Mouse (Mus musculus) hematopoietic multipotent progenitor cell, adult 10-12 weeks (in vitro differentiated cells): Measurements from ENCODE around the gene Lin54. TPM values are rescaled to one million over a fixed set of nuclear protein-coding genes. Genes with fewer than 3 reads are reported as not detected.

Source experiments
- polyA plus RNA-seq: library from polyadenylated mRNA; stranded (reverse); fragments of >175 nt; gene quantifications from 2 replicates; pipeline ENCODE4 v1.2.3, GENCODE M21; 2012; ENCODE audit warnings: low replicate concordance

Gene Lin54
- polyA plus RNA-seq: 2.6 TPM in 2 replicates

GRCm38 (mm10) chr5:100500458-100500961, at the start of gene Lin54:
Gene Lin54 (minus strand): TSS chr5:100500639.

GRCm38 (mm10) chr5:100518049-100519026, 17.9 kb upstream of the Lin54 start, which contains the start of gene Cops4:
Gene Cops4 (plus strand): TSS chr5:100518309.

GRCm38 (mm10) chr5:100415761-100416590, 84.5 kb downstream of the Lin54 start, which contains the start of gene Sec31a:
Gene Sec31a (minus strand): TSS chr5:100416234.

Other genes with a start within 250 kb of the Lin54 start
- gene Sec31a, start 84.4 kb downstream of the Lin54 start, polyA plus RNA-seq: 103 and 137 TPM in 2 replicates
- 2.9 and 15.6 TPM in 2 replicates for gene Cops4, start 17.7 kb upstream of the Lin54 start, polyA plus RNA-seq
- gene Plac8, start 71.6 kb upstream of the Lin54 start, polyA plus RNA-seq: 17.3 and 21.0 TPM in 2 replicates
- gene Coq2, start 174.5 kb upstream of the Lin54 start, polyA plus RNA-seq: 42.3 and 87.3 TPM in 2 replicates
- 13.8 and 54.5 TPM in 2 replicates for gene Hpse, start 219.1 kb upstream of the Lin54 start, polyA plus RNA-seq